Mouse (Mus musculus) lung, embryonic 15.5 days (tissue): ENCODE data around the gene Mthfd1. TPM values are rescaled to one million over a fixed set of nuclear protein-coding genes. Genes with fewer than 3 reads are reported as not detected.

Source experiments
- ATAC-seq: fragments of 200-750 bp; cut with Nextera tagmentation; 2 replicates; pipeline ENCODE4 v1.8.0; 2017; ENCODE audit warnings: moderate number of reproducible peaks, borderline replicate concordance; ENCODE audit not compliant: low FRiP score, low TSS enrichment; ENCODE audit errors: extremely low read depth
- H3K27ac ChIP-seq: fragments of 300-500 bp; sonication (generic); 2 replicates; pipeline ENCODE4 v1.5.1; 2015; ENCODE audit warnings: moderate library complexity, mild to moderate bottlenecking, inconsistent platforms
- H3K27me3 ChIP-seq: fragments of 300-500 bp; sonication (generic); 2 replicates; pipeline ENCODE4 v1.6.1; 2015; ENCODE audit warnings: inconsistent platforms
- H3K36me3 ChIP-seq: fragments of 300-500 bp; sonication (generic); 2 replicates; pipeline ENCODE4 v1.6.1; 2015; ENCODE audit warnings: inconsistent platforms
- H3K4me1 ChIP-seq: fragments of 300-500 bp; sonication (generic); 2 replicates; pipeline ENCODE4 v1.6.1; 2015; ENCODE audit warnings: inconsistent platforms
- H3K4me2 ChIP-seq: fragments of 300-500 bp; sonication (generic); 2 replicates; pipeline ENCODE4 v1.6.1; 2015; ENCODE audit warnings: inconsistent platforms, mild to moderate bottlenecking, moderate library complexity
- H3K4me3 ChIP-seq: fragments of 300-500 bp; sonication (generic); 2 replicates; pipeline ENCODE4 v1.5.1; 2015; ENCODE audit warnings: mild to moderate bottlenecking, inconsistent platforms
- H3K9ac ChIP-seq: fragments of 300-500 bp; sonication (generic); 2 replicates; pipeline ENCODE4 v1.6.1; 2015; ENCODE audit warnings: inconsistent platforms
- H3K9me3 ChIP-seq: fragments of 300-500 bp; sonication (generic); 2 replicates; pipeline ENCODE4 v1.6.1; 2016; ENCODE audit warnings: inconsistent platforms
- WGBS: fragments of 180-500 bp; shearing (Covaris S2); methylation state at CpG from one replicate; pipeline ENCODE4 v1.1.7; 2015; 5-methylcytosine and 5-hydroxymethylcytosine counted together
- polyA plus RNA-seq: library from polyadenylated mRNA; unstranded; fragments of >200 nt; fragmentation: Nextera tagmentation; extraction: Ambion mirVana; gene quantifications from 2 replicates; pipeline ENCODE4 v1.2.1, GENCODE M21; 2015

The Mthfd1 gene
- polyA plus RNA-seq, 1 experiment from 2014 or later: 99.8 TPM

DNA sequence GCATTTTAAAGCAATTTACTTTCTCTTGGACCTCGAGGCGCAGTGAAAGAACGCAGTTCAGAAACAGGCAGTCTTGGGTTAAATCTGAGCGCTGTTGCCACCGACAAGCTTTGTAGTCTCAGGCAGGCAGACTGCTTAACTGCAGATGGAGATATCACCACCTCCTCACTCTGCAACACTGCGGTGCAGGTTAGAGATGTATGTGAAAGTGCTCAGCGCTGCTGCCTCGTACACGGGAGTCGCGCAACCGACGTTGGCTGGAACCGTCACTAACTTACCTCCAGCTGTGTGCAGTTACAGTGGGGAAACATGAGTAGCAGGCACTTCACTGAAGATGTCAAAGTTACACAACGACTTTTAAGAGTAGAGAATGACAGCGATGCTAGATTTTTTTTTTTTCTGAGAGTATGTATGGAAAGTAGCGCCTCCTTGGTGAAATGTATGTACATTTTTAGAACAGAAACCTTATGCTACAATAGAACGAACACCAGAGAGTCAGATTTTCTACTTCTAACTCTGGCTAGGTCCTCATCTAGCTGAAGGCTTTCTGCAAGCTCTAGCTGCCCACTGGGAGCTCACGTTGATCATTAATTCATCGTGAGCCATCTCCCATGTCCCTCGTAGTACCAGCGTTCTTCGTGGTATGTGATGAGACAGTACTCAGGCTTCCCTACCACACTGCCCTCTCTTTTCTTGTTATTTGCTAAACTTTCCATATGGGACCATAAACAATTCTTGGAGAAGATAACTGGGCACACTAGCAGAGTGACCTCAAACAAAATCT is 71.5 kb downstream of the Mthfd1 start:
- Histone ChIP-seq H3K4me1 (peaks cover 12% of the 10 kb centered on the region; the same call in 1 of the 2 replicates), H3K27ac (no peak overlapping the region), H3K27me3 (no peaks in the 10 kb centered on the region), H3K9ac (no peak overlapping the region), H3K36me3 (0 out of 2 replicates have a peak, but pooled peaks cover 10% of the 10 kb centered on the region), H3K4me2 (peak overlapping the region; percentile 87), H3K9me3 (no peaks in the 10 kb centered on the region), H3K4me3 (peak overlapping the region; percentile 62)
- no peak for ATAC-seq
- whole genome bisulfite sequencing: 69% methylated on average over 23 of the region's 23 CpGs

- Histone ChIP-seq H3K4me1 (peaks cover 8% of the 10 kb centered on the region; the same call in 1 of the 2 replicates), H3K27me3 (no peaks in the 10 kb centered on the region), H3K27ac (no peak overlapping the region), H3K4me2 (no peak overlapping the region), H3K36me3 (0 out of 2 replicates have a peak, but pooled peaks cover 10% of the 10 kb centered on the region), H3K9ac (no peak overlapping the region), H3K9me3 (no peaks in the 10 kb centered on the region), H3K4me3 (no peak overlapping the region)
- 81% methylated on average over 6 of the region's 6 CpGs for WGBS
- no peak for ATAC-seq
Observed at GRCm38 (mm10) chr12:76328567-76329354, 73.7 kb downstream of the Mthfd1 start.

DNA sequence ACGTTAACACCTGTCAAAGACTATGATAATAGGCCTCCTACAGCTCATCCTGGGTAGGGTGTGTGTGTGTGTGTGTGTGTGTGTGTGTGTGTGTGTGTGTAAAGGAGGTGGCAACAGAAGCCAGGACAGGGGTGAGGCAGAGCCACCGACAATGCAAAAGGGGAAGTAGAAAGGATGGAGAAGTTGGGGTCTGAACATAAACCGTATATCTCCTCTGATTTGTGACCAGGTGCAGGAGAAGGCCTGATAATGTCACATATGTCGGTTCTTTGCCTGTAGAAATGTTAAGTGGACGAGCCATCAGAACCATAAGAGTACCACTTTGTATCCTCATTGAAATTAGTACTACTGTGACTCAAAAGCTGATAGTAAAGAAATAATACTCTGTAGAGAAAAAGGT is 78.6 kb downstream of the Mthfd1 start:
- Histone ChIP-seq H3K9me3 (no peaks in the 10 kb centered on the region), H3K36me3 (0 out of 2 replicates have a peak, but pooled peaks cover 4% of the 10 kb centered on the region), H3K4me3 (no peak overlapping the region), H3K9ac (no peak overlapping the region), H3K4me1 (0 out of 2 replicates have a peak, but pooled peaks cover 4% of the 10 kb centered on the region), H3K27me3 (no peaks in the 10 kb centered on the region), H3K27ac (no peak overlapping the region), H3K4me2 (no peak overlapping the region)
- no peak for ATAC-seq
- 92% methylated on average over 5 of the region's 5 CpGs for WGBS

- Histone ChIP-seq H3K4me3 (no peak overlapping the region), H3K9ac (no peak overlapping the region), H3K27ac (no peak overlapping the region), H3K9me3 (no peaks in the 10 kb centered on the region), H3K27me3 (no peaks in the 10 kb centered on the region), H3K36me3 (0 out of 2 replicates have a peak, but pooled peaks cover 4% of the 10 kb centered on the region), H3K4me2 (no peak overlapping the region), H3K4me1 (0 out of 2 replicates have a peak, but pooled peaks cover 4% of the 10 kb centered on the region)
- 55% methylated on average over 5 of the region's 5 CpGs for WGBS
- no peak for ATAC-seq
Observed at GRCm38 (mm10) chr12:76335641-76336040, 80.5 kb downstream of the Mthfd1 start.

GRCm38 (mm10) chr12:76336111-76336965 is 81.2 kb downstream of the Mthfd1 start:
- Histone ChIP-seq H3K36me3 (no peaks in the 10 kb centered on the region), H3K27me3 (no peaks in the 10 kb centered on the region), H3K9me3 (no peaks in the 10 kb centered on the region), H3K4me2 (no peak overlapping the region), H3K9ac (no peak overlapping the region), H3K27ac (peak overlapping the region; percentile 24; the same call in 1 of the 2 replicates), H3K4me3 (no peak overlapping the region), H3K4me1 (0 out of 2 replicates have a peak, but pooled peaks cover 4% of the 10 kb centered on the region)
- WGBS: 58% methylated on average over 17 of the region's 17 CpGs
- no peak for ATAC-seq

DNA sequence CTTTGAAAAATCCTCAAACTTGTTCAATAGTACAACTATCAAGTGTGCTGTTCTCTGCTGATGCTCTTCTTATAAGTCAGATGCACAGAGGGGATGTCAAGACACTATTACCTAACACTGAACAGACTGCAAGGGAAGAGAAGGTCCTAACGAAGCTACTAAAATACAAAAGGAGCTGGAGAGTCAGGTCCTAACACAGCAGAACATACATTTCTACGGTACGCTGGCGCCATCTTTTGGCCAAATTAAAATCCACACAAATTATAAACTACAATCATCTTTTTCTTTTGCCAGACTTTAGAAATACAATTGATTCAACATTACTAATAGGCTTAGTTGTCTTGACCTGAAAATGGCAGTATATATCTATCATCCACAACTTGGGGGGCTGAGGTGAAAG is 86.0 kb downstream of the Mthfd1 start:
- no peaks in the 10 kb centered on the region for H3K9me3 ChIP-seq
- H3K4me3 ChIP-seq: no peak overlapping the region
- H3K4me2 ChIP-seq: no peak overlapping the region
- H3K27me3 ChIP-seq: no peaks in the 10 kb centered on the region
- no peak overlapping the region for H3K9ac ChIP-seq
- no peaks in the 10 kb centered on the region for H3K36me3 ChIP-seq
- H3K27ac ChIP-seq: no peak overlapping the region
- ATAC-seq: no peak
- WGBS: 4% methylated on average over 4 of the region's 4 CpGs
- 0 out of 2 replicates have a peak, but pooled peaks cover 4% of the 10 kb centered on the region for H3K4me1 ChIP-seq

DNA sequence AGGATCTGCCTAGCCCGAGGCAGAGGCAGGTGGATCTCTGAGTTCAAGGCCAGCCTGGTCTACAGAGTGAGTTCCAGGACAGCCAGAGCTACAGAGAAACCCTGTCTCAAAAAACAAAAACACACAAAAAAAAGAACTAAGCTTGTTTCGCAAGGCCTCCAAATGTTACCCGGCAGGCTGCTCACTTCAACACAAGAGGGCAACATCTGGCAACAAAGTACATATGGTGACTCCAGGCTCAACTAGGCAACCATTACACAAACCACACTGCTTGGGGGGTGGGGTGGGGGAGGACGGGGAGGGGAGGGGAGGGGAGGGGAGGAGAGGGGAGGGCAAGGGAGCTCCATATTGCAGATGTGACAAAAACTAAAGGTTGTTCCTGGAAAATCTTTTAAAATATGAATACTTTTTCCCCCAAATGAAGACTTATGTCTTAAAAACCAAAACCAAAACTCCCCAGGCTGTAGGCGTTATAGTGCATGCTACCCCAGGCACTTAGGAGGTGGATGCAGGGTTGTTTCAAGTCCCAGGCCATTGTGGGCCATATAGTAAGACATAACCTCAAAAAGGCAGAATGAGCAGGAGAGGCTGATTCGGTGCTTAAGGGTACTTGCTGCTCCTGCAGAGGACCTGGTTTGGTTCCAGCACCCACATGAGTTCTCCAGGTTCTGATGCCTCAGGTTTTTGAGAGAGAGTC is 90.8 kb downstream of the Mthfd1 start:
- no peak for ATAC-seq
- no peak overlapping the region for H3K9ac ChIP-seq
- no peak overlapping the region for H3K27ac ChIP-seq
- H3K4me1 ChIP-seq: no peaks in the 10 kb centered on the region
- H3K27me3 ChIP-seq: no peaks in the 10 kb centered on the region
- H3K9me3 ChIP-seq: no peaks in the 10 kb centered on the region
- H3K4me2 ChIP-seq: no peak overlapping the region
- H3K4me3 ChIP-seq: no peak overlapping the region
- peaks cover 11% of the 10 kb centered on the region; the same call in 1 of the 2 replicates for H3K36me3 ChIP-seq
- WGBS: 74% methylated on average over 6 of the region's 6 CpGs

DNA sequence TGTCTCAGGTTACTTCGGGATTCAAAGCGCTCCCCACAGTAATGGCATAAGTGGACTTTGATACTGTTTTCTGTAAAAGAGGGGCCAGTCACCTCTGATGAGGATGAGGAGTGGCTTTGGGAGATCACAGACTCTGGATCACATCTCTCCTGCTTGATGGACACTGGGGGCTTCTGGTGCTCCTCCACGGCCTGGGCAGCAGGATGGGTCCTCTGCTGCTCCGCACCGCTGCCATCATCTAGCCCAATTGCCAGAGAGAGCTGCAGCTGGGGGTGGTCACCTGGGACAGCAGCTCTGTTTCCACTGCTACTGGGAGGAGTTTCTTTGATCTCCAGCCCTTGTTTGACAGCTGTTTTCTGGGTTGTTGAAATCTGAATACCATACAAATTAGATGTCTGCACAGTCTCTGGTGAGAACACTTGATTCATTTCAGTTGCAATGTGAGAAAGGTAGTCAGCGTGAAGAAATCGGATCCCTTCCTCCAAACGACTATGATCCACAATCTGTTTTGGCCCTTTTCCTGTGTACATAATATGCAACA is 94.7 kb downstream of the Mthfd1 start:
- no peaks in the 10 kb centered on the region for H3K27me3 ChIP-seq
- H3K27ac ChIP-seq: no peak overlapping the region
- no peak overlapping the region for H3K4me2 ChIP-seq
- H3K9me3 ChIP-seq: no peaks in the 10 kb centered on the region
- WGBS: 81% methylated on average over 8 of the region's 8 CpGs
- H3K9ac ChIP-seq: no peak overlapping the region
- ATAC-seq: no peak
- no peak overlapping the region for H3K4me3 ChIP-seq
- H3K4me1 ChIP-seq: no peaks in the 10 kb centered on the region
- peaks cover 14% of the 10 kb centered on the region; the same call in 1 of the 2 replicates for H3K36me3 ChIP-seq

- H3K4me3 ChIP-seq: no peak overlapping the region
- H3K36me3 ChIP-seq: no peaks in the 10 kb centered on the region
- no peak overlapping the region for H3K9ac ChIP-seq
- no peak for ATAC-seq
- WGBS: 84% methylated on average over 1 of the region's 1 CpGs
- H3K4me2 ChIP-seq: no peak overlapping the region
- no peak overlapping the region for H3K27ac ChIP-seq
- no peaks in the 10 kb centered on the region for H3K27me3 ChIP-seq
- 0 out of 2 replicates have a peak, but pooled peaks cover 2% of the 10 kb centered on the region for H3K4me1 ChIP-seq
- no peaks in the 10 kb centered on the region for H3K9me3 ChIP-seq
Observed at GRCm38 (mm10) chr12:76360868-76361267, 105.8 kb downstream of the Mthfd1 start.

GRCm38 (mm10) chr12:76361405-76362302 is 106.6 kb downstream of the Mthfd1 start:
- Histone ChIP-seq H3K27me3 (no peaks in the 10 kb centered on the region), H3K4me2 (no peak overlapping the region), H3K9ac (no peak overlapping the region), H3K4me3 (no peak overlapping the region), H3K4me1 (0 out of 2 replicates have a peak, but pooled peaks cover 5% of the 10 kb centered on the region), H3K9me3 (no peaks in the 10 kb centered on the region), H3K27ac (no peak overlapping the region), H3K36me3 (no peaks in the 10 kb centered on the region)
- no peak for ATAC-seq
- WGBS: 55% methylated on average over 9 of the region's 9 CpGs
